Mouse (Mus musculus): ENCODE results near the gene Sv2b.

Gene Sv2b

DNA sequence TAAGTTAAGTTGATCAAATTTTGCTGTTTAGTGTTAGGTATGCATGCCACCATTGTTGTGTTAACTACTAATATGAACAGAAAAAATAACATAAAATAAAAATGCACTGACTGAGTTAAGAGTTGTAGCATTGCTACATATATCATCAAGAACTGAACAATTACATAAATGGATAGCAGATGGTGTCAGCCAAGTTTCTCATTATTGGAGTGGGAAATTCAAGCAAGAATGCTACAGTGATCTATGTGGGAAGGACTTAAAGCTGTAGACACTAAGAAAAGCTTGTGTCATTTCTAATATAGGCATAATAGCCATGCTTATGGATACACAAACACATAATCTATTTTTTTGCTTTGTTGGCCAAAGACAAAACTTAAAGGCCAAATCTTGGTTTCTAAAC is 228.9 kb downstream of the Sv2b start:
- no peak for DNase-seq

GRCm38 (mm10) chr7:75077560-75078208 is 231.4 kb downstream of the Sv2b start:
- no peak for DNase-seq

Measured in retina, postnatal 1 day (tissue).